Mouse (Mus musculus) kidney, postnatal 25 days (tissue): ENCODE data around the gene Ehbp1l1.

Experiments used
- DNase-seq, 2 experiments: peaks; one replicate each; pipeline ENCODE4 v3.0.0; 2021; ENCODE audit warnings: mixed read lengths in 2 of 2

Ehbp1l1 gene

GRCm38 (mm10) chr19:5731264-5731978 is 5.3 kb upstream of the Ehbp1l1 start:
- peak; percentile 96 to 97 for DNase-seq

GRCm38 (mm10) chr19:5730314-5731186 is 4.4 kb upstream of the Ehbp1l1 start:
- peak; percentile 40 to 44 for DNase-seq

GRCm38 (mm10) chr19:5729444-5729815 is 3.3 kb upstream of the Ehbp1l1 start, which contains the start of gene Fam89b:
Fam89b (minus strand) TSS chr19:5729653.
- DNase-seq, result peak; percentile 95

- peak; percentile 67 to 77 for DNase-seq
These were observed 2.7 kb upstream of the Ehbp1l1 start for GRCm38 (mm10) chr19:5728631-5729443.

- DNase-seq, result peak; percentile 87 to 93
These were observed 1.6 kb upstream of the Ehbp1l1 start for GRCm38 (mm10) chr19:5727701-5728100.

- DNase-seq, result no peak
These were observed 953 bp upstream of the Ehbp1l1 start for GRCm38 (mm10) chr19:5726961-5727578.

GRCm38 (mm10) chr19:5725029-5725707 is 949 bp downstream of the Ehbp1l1 start:
- peak in 1 of 2 experiments; percentile 59 for DNase-seq

- DNase-seq, result peak; percentile 78 to 88
These were observed 1.6 kb downstream of the Ehbp1l1 start for GRCm38 (mm10) chr19:5724549-5724941.

- no peak for DNase-seq
These were observed 2.1 kb downstream of the Ehbp1l1 start for GRCm38 (mm10) chr19:5723934-5724548.

GRCm38 (mm10) chr19:5722848-5723425 is 3.2 kb downstream of the Ehbp1l1 start:
- no peak for DNase-seq

- no peak for DNase-seq
These were observed 4.9 kb downstream of the Ehbp1l1 start for GRCm38 (mm10) chr19:5721233-5721632.

GRCm38 (mm10) chr19:5716955-5717354 is 9.2 kb downstream of the Ehbp1l1 start:
- DNase-seq, result peak in 1 of 2 experiments; percentile 50

GRCm38 (mm10) chr19:5715793-5716688 is 10.1 kb downstream of the Ehbp1l1 start:
- DNase-seq, result peak; percentile 59 to 60

- DNase-seq, result peak; percentile 81 to 91
These were observed 12.4 kb downstream of the Ehbp1l1 start for GRCm38 (mm10) chr19:5713730-5714129.

GRCm38 (mm10) chr19:5713255-5713654 is 12.9 kb downstream of the Ehbp1l1 start:
- DNase-seq, result no peak

- DNase-seq, result peak in 1 of 2 experiments; percentile 35
These were observed 14.1 kb downstream of the Ehbp1l1 start for GRCm38 (mm10) chr19:5711907-5712460.

GRCm38 (mm10) chr19:5711218-5711617 is 14.9 kb downstream of the Ehbp1l1 start:
- DNase-seq, result peak; percentile 85 to 94

- DNase-seq, result peak in 1 of 2 experiments; percentile 34
These were observed 15.5 kb downstream of the Ehbp1l1 start for GRCm38 (mm10) chr19:5710581-5710980.

GRCm38 (mm10) chr19:5710068-5710467 is 16.0 kb downstream of the Ehbp1l1 start:
- peak in 1 of 2 experiments; percentile 31 for DNase-seq
